Mouse (Mus musculus): ENCODE measurements around the gene Igf1. TPM values are rescaled to one million over a fixed set of nuclear protein-coding genes. Genes with fewer than 3 reads are reported as not detected.

Igf1 gene
- 17.4 TPM for polyA plus RNA-seq (2014; fragmentation: Illumina TruSeq; extraction: RNeasy Lipid Tissue Mini Kit (QIAGEN cat#74804); ENCODE audit: low read depth, low replicate concordance)

GRCm38 (mm10) chr10:87858013-87858806 lies at the start of gene Igf1:
Gene Igf1, plus strand, starts transcription at chr10:87858265.

Other genes with a start within 250 kb of the Igf1 start
- gene Pmch, start 232.8 kb downstream of the Igf1 start, polyA plus RNA-seq (2014; fragmentation: Illumina TruSeq; extraction: RNeasy Lipid Tissue Mini Kit (QIAGEN cat#74804); ENCODE audit: low read depth, low replicate concordance), result not detected